Mouse (Mus musculus) kidney, embryonic 15.5 days (tissue): ENCODE results near the gene Trcg1. TPM values are rescaled to one million over a fixed set of nuclear protein-coding genes. Genes with fewer than 3 reads are reported as not detected.

Experiments
- ATAC-seq: fragments of 200-750 bp; cut with Nextera tagmentation; replicated peaks from 2 replicates; pipeline ENCODE4 v1.8.0; 2017; ENCODE audit warnings: moderate TSS enrichment; ENCODE audit not compliant: low FRiP score
- H3K27ac ChIP-seq: fragments of 300-500 bp; sonication (generic); 2 replicates; pipeline ENCODE4 v1.5.1; 2015; ENCODE audit warnings: mild to moderate bottlenecking, inconsistent platforms
- H3K27me3 ChIP-seq: fragments of 300-500 bp; sonication (generic); 2 replicates; pipeline ENCODE4 v1.6.1; 2015; ENCODE audit warnings: inconsistent platforms
- H3K36me3 ChIP-seq: fragments of 300-500 bp; sonication (generic); 2 replicates; pipeline ENCODE4 v1.6.1; 2015; ENCODE audit warnings: inconsistent platforms
- H3K4me1 ChIP-seq: fragments of 300-500 bp; sonication (generic); 2 replicates; pipeline ENCODE4 v1.6.1; 2015; ENCODE audit warnings: inconsistent platforms
- H3K4me2 ChIP-seq: fragments of 300-500 bp; sonication (generic); 2 replicates; pipeline ENCODE4 v1.6.1; 2015; ENCODE audit warnings: moderate library complexity, mild to moderate bottlenecking, inconsistent platforms
- H3K4me3 ChIP-seq: fragments of 300-500 bp; sonication (generic); replicated peaks from 2 replicates; pipeline ENCODE4 v1.5.1; 2015; ENCODE audit warnings: mild to moderate bottlenecking, inconsistent platforms
- H3K9ac ChIP-seq: fragments of 300-500 bp; sonication (generic); 2 replicates; pipeline ENCODE4 v1.6.1; 2015; ENCODE audit warnings: mild to moderate bottlenecking, inconsistent platforms
- H3K9me3 ChIP-seq: fragments of 300-500 bp; sonication (generic); replicated peaks from 2 replicates; pipeline ENCODE4 v1.6.1; 2016; ENCODE audit warnings: inconsistent platforms
- WGBS: fragments of 180-500 bp; shearing (Covaris S2); methylation state at CpG from one replicate; pipeline ENCODE4 v1.1.7; 2015; ENCODE audit warnings: mixed read lengths; 5-methylcytosine and 5-hydroxymethylcytosine counted together
- polyA plus RNA-seq: library from polyadenylated mRNA; unstranded; fragments of >200 nt; fragmentation: Nextera tagmentation; extraction: Ambion mirVana; gene quantifications from 2 replicates; pipeline ENCODE4 v1.2.1, GENCODE M21; 2015

Gene Trcg1
- polyA plus RNA-seq, 1 experiment from 2014 or later = not detected

DNA sequence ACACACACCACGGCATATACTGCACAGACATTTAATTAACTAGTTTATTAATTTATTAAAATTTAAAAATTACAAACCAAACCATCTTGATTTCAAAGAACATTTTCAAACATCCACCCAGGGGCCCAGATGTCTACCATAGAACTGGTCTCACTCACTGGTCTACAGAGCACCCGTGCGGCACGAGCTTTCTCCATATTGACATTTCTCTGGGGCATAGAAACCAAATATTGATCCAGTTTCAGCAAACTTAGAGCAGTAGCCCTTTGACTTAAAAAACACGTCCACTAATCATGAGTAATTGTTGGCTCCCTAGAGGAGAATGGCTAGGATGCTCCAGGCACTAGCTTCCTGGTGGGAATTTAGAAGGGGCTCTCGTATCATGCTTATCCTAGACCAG is 50.8 kb downstream of the Trcg1 start:
- Histone ChIP-seq H3K4me1 (peaks cover 19% of the 10 kb centered on the region), H3K36me3 (no peaks in the 10 kb centered on the region), H3K4me2 (no peak overlapping the region), H3K27me3 (no peaks in the 10 kb centered on the region), H3K9ac (no peak overlapping the region), H3K9me3 (no peaks in the 10 kb centered on the region), H3K4me3 (no peak overlapping the region), H3K27ac (no peak overlapping the region)
- 90% methylated on average over 6 of the region's 6 CpGs for WGBS
- ATAC-seq = no peak

DNA sequence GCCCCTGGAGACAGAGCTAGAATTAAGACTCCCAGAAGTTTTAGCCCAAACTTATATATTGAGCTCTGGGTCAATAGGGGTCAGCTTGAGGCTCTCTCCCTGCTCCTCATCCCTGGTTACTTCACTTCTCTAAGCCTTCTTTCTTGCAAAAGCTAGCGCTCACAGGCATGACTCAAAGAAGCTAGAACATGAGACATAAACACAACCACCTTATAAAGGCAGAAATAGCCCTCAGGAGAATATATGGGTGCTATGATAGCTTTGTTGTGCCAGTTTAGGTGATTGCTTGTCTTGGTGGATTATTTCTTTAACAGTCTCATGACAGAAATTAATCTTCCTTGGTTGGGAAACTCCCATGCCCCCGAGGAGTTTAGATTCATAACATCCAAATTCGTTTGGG is 58.5 kb downstream of the Trcg1 start:
- no peaks in the 10 kb centered on the region for H3K36me3 ChIP-seq
- no peak overlapping the region for H3K4me3 ChIP-seq
- no peak overlapping the region for H3K27ac ChIP-seq
- no peak for ATAC-seq
- WGBS = 72% methylated on average over 3 of the region's 3 CpGs
- H3K9me3 ChIP-seq = peaks cover 3% of the 10 kb centered on the region; the same call in 1 of the 2 replicates
- peaks cover 4% of the 10 kb centered on the region for H3K4me1 ChIP-seq
- no peak overlapping the region for H3K9ac ChIP-seq
- H3K4me2 ChIP-seq = no peak overlapping the region
- H3K27me3 ChIP-seq = no peaks in the 10 kb centered on the region

DNA sequence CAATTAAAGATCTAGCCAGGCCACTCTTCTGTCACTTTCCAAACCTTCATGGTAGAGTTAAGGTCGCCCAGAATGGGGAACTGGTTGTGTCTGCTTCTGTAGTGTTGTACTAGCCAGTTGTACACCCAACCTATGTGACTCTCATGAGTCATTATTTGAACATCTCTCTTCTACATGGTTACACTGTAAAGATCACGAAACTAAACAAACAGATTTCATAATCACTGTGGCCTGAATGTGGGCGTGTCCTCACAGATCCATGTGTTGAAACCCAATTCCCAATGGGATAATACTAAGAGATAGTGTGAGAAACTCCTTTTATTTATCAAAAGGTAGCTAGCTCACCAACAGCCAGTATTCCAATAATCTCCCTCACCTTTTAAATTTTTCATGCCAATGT is 59.3 kb downstream of the Trcg1 start:
- WGBS = 80% methylated on average over 3 of the region's 3 CpGs
- Histone ChIP-seq H3K27ac (no peak overlapping the region), H3K27me3 (no peaks in the 10 kb centered on the region), H3K4me2 (no peak overlapping the region), H3K36me3 (no peaks in the 10 kb centered on the region), H3K4me3 (no peak overlapping the region), H3K4me1 (peaks cover 7% of the 10 kb centered on the region), H3K9me3 (peaks cover 3% of the 10 kb centered on the region; the same call in 1 of the 2 replicates), H3K9ac (no peak overlapping the region)
- no peak for ATAC-seq

DNA sequence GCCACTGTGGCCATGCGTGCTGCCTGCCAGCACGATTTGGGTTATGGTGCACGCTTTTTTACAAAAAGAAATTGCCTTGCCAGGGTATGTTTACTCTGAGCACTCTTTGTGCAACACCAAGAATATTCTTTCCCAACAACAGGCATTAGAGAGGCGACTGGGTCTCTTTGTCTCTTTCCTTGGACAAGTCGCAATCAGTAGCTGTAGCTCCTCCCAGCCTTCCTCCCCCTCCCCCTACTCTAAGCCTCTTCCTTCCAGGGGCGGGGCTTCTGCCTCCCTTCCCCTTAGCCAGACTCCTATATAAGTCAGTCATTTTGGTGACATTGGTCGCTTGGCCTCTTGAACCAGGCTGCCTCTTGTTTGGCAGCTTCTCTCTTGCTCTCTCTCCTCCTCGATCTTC is 59.9 kb downstream of the Trcg1 start:
- 71% methylated on average over 8 of the region's 8 CpGs for WGBS
- peaks cover 3% of the 10 kb centered on the region; the same call in 1 of the 2 replicates for H3K9me3 ChIP-seq

DNA sequence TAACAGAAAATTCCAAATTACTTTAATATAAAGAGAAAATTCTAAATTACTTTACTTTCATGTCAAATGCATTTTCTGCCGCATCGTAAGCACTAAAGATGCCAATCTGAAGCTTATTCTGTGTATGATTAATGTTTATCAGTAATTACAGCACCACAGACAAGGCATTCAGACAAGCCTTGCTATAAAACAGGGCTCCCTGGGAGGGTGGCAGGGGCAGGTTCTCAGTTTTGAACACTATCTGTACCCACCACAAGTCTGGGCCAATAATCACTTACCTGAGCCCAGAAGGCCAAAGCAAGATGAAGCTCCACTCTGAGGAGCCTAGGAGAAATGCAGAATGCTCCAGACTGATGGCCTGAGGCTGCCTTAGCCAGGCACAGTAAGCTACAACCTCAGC is 61.6 kb downstream of the Trcg1 start:
- Histone ChIP-seq H3K27me3 (no peaks in the 10 kb centered on the region), H3K4me1 (peaks cover 7% of the 10 kb centered on the region), H3K4me2 (no peak overlapping the region), H3K4me3 (no peak overlapping the region), H3K36me3 (no peaks in the 10 kb centered on the region), H3K27ac (no peak overlapping the region), H3K9ac (no peak overlapping the region), H3K9me3 (0 out of 2 replicates have a peak, but pooled peaks cover under 1% of the 10 kb centered on the region)
- ATAC-seq = no peak
- 84% methylated on average over 2 of the region's 2 CpGs for WGBS

More for the DNA sequence above, 59.9 kb downstream of the Trcg1 start:
- Histone ChIP-seq H3K9ac (no peak overlapping the region), H3K4me1 (peaks cover 7% of the 10 kb centered on the region), H3K4me3 (no peak overlapping the region), H3K27me3 (no peaks in the 10 kb centered on the region), H3K36me3 (no peaks in the 10 kb centered on the region), H3K27ac (no peak overlapping the region), H3K4me2 (no peak overlapping the region)
- ATAC-seq = no peak

Other genes with a start within 250 kb of the Trcg1 start
- gene Ptpn9, start 241.6 kb upstream of the Trcg1 start, polyA plus RNA-seq = 22.7 and 24.2 TPM in 2 replicates
- gene Sin3a, start 164.5 kb upstream of the Trcg1 start, polyA plus RNA-seq = 31.8 and 36.6 TPM in 2 replicates
- gene Man2c1, start 105.9 kb upstream of the Trcg1 start, polyA plus RNA-seq = 80.8 and 95.2 TPM in 2 replicates
- 8.3 and 9.7 TPM in 2 replicates for gene Neil1, start 88.3 kb upstream of the Trcg1 start, polyA plus RNA-seq
- gene Commd4, start 78.2 kb upstream of the Trcg1 start, polyA plus RNA-seq = 104 and 105 TPM in 2 replicates
- 22.0 and 24.6 TPM in 2 replicates for gene 1700017B05Rik, start 26.1 kb downstream of the Trcg1 start, polyA plus RNA-seq
- gene Ppcdc, start 203.6 kb downstream of the Trcg1 start, polyA plus RNA-seq = 25.8 and 30.3 TPM in 2 replicates
- gene Scamp5, start 231.5 kb downstream of the Trcg1 start, polyA plus RNA-seq = 15.1 and 15.9 TPM in 2 replicates